Mouse (Mus musculus): Measurements from ENCODE around the gene 4930524J08Rik. TPM values are rescaled to one million over a fixed set of nuclear protein-coding genes. Genes with fewer than 3 reads are reported as not detected.

4930524J08Rik gene
- total RNA-seq (2014; fragmentation: Nextera tagmentation) (3.4 and 3.5 TPM in 2 replicates), total RNA-seq (2017) (not detected in 2 replicates)

DNA sequence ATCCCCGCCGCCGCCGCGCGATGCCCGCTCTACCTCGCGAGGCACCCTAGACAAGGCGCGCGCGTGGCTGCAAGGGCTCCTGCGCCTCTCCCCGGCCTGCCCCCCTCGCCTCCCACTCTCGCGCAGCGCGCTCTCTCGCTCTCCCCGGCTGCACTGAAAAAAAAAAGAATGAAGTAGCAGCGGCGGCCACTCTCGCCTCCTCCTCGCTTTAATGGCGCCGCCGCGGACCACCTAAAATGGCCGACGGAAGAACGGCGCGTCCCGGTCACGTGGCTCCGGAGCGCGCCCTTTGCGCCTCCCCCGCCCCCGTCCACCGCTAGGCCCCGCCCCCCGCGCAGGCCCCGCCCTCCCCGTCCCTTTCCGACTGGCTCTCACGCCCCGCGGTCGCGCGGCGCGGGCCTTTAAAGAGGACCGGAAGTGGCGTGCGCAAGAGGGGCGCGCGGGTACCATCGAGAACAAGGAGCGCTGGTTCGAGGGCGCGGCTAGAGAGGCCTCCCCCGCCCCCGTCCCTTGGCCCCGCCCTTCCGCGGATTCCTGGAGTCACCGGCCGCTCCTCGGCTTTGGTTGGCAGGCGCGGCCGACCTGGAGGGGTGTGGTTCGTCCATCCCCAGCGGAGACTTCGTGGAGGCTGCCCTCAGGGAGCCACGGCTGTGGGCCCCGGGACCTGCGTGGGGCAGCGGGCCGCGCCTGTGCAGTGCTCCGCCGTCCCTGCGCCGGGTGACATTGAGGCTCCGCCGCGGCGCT is at the start of gene 4930524J08Rik, which contains the start of gene Hnrnpd:
Gene 4930524J08Rik (plus strand): TSS at position 363 of the 744 bp plus-strand sequence.
Gene Hnrnpd (minus strand): TSS at position 240 of the 744 bp plus-strand sequence.
- ATAC-seq (replicated peaks; ENCODE audit: poor library complexity, severe bottlenecking): peak; percentile 73

DNA sequence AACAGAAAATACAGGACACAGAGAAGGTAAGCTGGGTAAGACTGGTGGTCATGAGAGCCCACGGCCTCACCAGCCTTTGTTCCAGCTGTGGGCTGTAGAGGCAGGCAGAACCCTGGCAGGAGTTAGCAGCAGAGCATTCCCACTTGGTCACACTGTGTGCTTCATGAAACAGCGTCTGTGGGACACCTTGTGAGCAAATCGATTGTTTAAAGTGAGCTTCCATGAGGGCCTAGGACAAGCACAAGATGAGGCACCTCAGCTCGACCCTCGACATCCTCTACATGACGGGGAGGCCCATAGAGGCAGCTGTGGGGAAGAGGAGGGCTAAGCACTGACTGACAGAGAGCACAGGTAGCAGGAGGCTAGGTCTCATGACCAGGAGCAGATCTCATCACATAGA is 47.0 kb upstream of the 4930524J08Rik start:
- no peak for ATAC-seq (replicated peaks; ENCODE audit: poor library complexity, severe bottlenecking)

DNA sequence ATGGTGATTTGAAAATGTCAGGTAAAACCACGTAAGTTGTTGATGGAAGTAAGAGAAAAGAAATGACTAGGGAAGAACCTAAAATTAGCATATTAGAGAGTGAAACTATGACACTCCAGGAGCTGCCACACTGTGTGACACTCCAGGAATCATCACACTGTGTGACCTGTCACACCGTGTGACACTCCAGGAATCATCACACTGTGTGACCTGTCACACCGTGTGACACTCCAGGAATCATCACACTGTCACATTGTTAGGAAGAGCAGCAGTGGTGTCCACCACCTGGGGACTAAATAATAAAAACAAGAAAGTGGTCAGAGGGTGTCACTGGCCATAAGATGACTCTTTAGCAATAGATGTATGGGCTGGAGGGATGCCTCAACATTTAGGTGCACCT is 39.4 kb upstream of the 4930524J08Rik start:
- no peak for ATAC-seq (replicated peaks; ENCODE audit: poor library complexity, severe bottlenecking)

DNA sequence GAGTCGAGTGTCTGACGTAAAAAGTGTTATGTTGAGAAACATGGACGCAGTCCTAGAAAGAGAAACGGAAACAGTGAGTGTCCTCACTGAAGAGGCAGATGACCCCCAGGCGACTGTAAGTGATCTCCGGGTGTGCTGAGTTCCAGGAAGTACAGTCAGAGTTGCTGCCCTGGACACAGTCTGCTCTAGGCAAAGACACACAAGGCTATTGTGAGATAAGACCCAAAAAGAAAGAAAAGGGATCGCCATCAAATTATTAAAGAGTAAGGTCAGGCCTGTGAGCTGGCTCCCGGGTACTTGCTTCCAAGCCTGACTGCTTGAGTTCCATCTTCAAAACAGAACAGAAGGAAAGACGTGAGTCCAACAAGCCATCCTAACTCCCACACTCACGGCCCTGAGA is 37.6 kb upstream of the 4930524J08Rik start:
- no peak for ATAC-seq (replicated peaks; ENCODE audit: poor library complexity, severe bottlenecking)

DNA sequence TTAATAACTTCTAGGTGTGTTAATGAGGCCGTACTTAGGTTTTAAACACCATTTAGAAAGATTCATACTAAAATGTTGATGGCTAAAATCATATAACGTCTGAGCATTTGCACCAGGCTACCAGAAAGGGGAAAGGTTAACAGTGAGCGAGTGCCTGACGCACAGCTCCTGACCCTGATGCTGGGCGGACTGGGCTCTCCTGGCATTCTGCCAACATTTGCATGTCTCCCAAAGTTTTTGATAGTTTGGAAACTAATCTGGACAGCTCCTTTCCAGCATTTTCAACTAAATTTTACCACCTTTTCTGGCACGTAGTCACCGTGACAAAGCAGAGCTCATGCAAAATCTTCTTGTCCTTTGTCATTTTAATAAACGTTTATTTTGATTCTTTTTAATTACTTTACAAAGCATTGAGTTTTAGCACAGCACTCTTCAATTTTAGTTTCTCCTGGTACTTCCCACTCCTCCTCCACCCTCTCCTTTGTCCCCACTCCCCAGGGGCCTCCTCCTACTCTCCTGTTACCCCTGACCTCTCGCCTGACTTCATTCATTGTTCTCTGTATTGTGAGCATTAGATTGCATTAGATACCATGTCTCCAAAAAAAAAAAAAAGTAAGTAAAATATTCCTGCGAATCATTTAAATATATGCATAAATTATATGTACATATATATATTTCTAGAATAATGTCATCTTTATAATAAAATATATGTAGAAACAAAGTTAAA is 36.9 kb upstream of the 4930524J08Rik start:
- ATAC-seq (replicated peaks; ENCODE audit: poor library complexity, severe bottlenecking): no peak

DNA sequence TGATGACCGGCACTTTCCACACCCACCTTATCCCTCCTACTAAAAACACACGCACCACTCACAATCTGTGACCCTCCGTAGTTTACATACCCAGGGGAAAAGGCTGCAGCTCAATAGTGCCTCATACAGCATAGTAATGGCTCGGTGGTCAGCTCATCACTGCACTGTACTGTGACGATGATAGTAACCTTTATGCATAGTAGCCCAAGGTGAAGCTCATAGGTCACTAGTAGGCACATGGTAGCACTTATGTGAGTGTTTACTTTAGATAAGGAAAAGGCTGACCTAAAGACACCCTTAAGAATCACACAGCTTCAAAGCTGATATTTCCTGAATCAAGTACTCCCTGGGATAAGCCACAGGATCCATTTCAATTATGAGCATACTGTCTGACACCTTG is 26.3 kb upstream of the 4930524J08Rik start:
- no peak for ATAC-seq (replicated peaks; ENCODE audit: poor library complexity, severe bottlenecking)

DNA sequence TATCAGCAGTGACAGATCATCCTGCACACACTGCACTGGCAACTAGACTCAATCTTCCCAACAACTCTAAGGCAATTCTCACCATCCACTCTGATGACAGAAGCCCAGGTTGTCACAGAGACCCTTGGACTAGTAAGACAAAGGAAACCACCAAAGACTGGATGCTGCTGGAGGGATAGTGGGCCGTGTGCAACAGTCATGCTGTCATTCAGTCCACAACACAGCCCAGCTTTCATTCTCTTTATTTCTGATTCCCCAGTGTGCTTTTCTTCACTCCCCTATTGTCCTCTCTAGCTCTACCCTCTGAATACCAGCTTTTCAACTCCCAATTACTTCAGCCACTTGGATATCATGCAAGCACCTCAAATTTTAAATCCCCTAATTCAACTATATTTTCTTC is 25.0 kb upstream of the 4930524J08Rik start:
- no peak for ATAC-seq (replicated peaks; ENCODE audit: poor library complexity, severe bottlenecking)

DNA sequence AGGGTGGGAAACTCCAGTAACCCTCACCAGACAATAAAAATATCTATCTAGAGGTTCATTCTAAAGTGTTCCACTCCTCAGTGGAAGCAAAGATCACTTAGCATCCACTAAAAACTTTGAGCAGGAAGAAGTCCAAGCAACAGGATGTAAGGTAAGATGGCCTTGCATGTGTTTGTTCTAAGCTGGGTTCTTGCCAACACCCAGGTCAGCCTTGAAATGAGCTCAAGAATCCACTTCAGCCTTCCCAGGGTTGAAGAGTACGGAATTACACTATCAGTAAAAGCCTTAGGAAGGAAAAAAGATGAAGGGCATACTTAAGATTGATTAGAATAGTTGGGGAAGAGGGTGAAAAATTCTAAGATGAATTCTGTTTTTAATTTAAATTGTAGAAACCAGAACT is 20.2 kb upstream of the 4930524J08Rik start:
- no peak for ATAC-seq (replicated peaks; ENCODE audit: poor library complexity, severe bottlenecking)

DNA sequence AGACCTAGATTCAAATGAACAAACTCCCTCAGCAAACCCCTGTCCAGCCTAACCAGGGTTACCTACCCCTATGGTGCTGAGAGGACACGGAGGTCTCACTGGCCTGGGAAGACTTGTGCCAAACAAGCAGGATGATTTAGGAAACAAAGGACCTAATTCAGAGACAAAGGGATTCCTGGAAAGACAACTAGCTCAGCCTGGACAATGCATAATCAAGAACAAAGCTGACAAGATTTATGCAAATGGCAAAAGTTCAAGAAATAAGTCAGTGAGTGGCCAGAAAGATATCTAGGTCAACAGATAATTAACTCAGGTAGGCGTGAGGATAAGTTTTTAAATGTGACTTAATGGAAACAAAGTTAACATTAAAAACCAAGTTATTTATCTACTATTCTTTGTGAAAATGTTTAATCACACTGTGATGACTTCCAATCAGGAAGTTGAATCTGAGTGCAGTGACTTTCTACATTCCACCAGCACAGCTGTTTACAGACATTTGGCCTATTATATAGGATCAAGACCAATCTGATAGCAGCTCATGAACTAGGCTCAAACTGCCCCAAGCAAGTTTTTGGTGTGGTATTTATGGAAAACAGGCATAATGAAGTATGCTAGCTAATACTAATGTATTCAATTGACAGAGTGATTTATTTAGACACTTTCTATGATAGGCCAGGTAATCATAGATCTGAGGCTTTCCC is 19.5 kb upstream of the 4930524J08Rik start:
- ATAC-seq (replicated peaks; ENCODE audit: poor library complexity, severe bottlenecking): no peak

DNA sequence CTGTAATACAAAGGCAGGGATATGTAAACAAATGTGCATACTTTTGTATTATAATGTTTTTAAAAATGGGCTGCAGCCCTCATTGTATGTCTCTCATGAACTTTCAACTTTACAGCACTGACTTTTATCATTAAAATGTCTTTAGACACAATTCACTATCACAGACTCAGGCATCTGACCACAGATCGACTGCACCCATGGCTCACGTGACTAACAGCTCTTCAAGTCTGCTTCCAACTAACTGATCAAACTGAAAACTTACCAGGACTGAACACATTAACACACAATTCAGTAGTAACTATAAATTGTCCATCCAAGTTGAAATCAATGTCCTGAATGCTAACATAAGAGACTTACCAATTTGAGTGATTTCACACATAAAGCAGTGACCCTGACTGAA is 18.9 kb upstream of the 4930524J08Rik start:
- ATAC-seq (replicated peaks; ENCODE audit: poor library complexity, severe bottlenecking): no peak

DNA sequence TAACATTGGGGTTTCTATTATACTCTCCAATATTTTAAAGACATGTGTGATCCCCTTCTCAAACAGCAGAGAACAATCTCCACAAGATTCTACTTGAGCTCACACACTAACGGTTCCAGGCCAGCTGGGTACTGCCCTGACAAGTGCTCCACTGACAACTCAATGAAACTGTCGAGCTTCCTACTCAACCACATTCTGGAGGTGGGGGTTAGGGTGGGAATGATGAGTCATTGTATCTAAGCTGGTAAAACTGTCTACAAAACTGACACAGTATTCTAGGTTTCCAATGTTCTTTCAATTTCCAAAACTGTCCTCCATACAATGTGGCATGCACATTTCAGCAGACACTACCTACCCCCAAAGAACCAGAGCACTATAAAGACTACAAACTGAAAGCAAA is 4.9 kb upstream of the 4930524J08Rik start:
- ATAC-seq (replicated peaks; ENCODE audit: poor library complexity, severe bottlenecking): peak; percentile 48

DNA sequence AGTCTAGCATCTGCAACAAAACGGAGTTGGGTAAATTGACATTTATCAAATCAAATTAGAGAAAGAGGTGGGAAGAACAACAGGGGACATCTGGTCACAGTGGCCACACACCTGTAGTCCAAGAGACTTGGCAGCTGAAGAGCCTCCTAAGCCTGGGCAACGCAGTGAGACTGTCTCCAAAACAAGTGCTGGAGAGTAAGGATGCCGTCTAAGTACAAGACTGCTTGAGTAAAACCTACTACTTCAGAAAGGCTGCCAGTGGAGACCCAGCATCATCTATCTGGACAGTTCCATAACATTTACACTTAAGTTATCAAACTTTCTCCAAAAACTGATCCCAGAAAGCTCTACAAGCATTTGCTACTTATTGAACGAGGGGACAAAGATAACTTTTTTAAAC is 3.8 kb upstream of the 4930524J08Rik start:
- ATAC-seq (replicated peaks; ENCODE audit: poor library complexity, severe bottlenecking): no peak

DNA sequence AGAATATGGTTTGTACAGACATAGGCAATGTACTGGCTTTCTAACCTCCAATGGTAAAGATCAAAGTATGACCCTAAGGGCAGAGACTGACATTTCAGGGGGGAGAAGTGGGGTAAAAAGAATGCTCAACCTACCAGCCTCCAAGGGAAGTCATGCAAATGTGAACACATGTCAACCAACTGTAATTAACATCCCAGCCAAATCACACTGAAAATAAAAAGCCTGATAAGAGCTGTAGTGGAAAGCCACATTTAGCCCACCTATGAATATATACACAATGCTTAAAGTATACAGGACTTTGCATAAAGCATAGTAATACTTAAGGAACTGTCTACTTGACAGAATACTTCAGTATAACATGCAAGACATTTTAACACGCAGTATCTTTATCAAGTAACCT is 3.1 kb upstream of the 4930524J08Rik start:
- ATAC-seq (replicated peaks; ENCODE audit: poor library complexity, severe bottlenecking): no peak

DNA sequence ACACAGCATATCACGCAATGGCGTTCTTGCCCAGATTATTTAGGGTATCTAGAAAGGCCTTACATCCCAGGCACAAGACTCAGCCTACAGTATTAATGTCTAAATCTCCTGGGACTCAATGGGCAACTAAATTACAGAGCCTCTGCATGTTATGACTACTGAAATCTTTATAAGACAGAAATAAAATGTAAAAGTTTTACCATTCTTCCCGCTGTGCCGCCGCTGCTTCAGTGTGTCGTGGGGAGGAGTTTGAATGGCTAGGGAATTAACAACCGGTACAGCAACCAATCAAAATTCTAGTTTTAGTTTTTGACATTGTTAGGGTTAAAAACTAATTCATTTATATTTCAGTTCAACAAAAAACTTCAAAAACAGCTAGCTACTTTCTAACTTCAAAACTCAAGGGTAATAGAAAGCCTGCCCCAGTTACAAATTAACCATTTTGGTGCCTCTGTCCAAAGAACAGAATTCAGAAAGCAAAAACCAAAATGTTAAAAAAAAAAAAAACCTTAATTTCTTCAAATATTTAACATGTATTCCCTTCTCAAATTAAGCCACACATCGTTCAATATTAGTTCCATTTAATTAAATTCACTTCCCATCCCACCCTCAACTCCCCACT is 2.4 kb upstream of the 4930524J08Rik start:
- no peak for ATAC-seq (replicated peaks; ENCODE audit: poor library complexity, severe bottlenecking)

DNA sequence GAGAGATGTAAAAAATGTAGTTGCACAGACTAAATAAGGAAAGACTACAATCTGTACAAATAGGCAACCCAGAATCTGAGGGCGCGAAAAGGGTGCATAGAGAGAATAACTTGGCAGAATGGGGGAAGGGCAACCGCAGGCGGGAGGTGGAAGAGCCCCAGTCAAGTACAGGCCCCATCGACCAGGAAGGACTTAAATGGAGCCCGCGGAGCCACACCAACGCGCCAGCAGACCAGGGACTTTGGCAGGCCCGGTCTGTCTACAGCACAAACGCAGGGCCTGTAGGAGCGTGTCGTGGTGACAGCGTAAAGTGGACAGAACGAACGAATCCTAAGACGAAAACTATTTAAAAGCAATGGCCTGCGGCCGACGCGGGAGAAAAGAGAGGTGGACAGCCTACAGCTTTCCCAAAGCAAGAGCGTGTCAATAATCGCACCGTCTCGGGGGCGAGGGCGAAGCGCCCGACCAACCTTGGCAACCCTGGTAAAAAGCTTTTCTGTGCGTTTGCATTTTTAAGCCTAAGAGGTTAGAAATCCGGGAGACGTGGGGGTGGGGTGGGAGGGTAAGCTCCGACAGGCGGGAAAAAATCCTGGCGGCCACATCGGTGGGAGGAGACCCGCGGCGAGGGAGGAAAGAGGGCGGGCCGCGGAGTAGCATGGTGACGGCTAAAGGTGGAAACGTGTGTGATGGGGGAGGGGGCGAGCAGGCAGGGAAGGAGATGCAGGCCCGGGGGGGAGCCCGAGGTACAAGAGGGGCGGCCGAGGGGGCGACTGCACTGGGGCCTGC is 1.2 kb upstream of the 4930524J08Rik start:
- peak; percentile 65 for ATAC-seq (replicated peaks; ENCODE audit: poor library complexity, severe bottlenecking)

DNA sequence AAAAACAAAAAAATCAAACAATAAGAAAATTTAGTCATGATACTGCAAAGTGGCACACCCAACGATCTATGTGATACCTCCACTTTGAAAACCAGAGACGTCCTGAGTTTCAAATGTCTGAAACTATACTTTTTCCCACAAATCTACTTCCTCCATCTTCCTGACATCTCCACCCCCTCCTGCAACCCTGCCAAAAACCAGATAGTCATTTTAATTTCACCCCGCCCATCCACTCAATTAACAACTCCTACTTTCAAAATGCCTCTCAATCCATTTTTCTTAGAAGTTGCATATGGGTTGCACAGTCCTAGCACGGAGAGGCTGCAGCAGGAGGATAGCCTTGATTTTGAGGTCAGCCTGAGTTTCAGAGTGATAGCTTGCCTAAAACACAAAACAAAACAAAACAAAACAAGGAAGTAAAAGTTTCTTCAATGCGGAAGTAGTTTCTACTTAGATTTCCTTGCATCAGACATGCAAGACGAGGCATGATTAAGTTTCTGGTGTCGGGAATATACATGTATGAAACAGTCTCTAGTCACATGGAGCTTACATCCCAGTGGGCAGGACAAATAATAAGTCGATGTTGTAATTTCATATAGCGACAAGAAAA is 4.7 kb downstream of the 4930524J08Rik start:
- peak; percentile 64 for ATAC-seq (replicated peaks; ENCODE audit: poor library complexity, severe bottlenecking)

DNA sequence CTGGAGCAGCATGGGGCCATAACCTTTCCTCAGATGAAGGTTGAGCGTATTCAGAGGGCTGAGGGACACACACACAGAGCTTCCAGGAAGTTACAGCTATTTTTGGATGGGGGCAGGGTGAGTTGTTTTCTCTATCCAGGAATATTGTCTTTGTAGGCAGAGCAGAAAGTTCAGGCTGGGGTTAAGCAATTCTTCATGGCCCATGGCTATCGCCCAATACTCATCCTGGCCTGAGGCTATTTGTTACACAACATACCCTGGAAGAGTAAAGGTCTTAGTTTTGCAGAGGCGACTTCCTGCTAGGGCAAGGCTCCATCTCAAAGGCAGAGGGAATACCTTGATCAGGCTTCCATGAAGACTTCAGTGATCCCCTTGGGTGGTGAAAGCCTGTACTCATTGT is 15.3 kb downstream of the 4930524J08Rik start:
- ATAC-seq (replicated peaks; ENCODE audit: poor library complexity, severe bottlenecking): no peak

DNA sequence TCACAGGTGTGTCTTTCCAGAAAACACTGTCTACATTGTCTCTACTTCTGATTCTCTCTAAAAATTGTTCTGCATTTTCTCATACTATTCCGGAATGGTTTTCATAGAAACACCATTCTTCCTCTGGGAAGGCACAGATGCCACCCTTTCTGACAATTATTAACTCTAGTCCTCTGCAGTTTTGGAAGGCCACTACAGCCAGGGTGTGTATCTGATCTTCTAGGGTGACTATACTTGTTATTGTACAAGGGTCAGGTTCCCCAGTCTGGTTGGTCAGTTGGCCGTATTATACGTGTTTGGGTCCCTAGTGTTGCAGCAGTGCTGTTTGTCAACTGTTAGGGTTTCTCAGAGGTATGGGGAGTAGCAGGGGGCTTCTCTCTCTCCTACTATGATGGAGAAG is 15.8 kb downstream of the 4930524J08Rik start:
- ATAC-seq (replicated peaks; ENCODE audit: poor library complexity, severe bottlenecking): no peak

DNA sequence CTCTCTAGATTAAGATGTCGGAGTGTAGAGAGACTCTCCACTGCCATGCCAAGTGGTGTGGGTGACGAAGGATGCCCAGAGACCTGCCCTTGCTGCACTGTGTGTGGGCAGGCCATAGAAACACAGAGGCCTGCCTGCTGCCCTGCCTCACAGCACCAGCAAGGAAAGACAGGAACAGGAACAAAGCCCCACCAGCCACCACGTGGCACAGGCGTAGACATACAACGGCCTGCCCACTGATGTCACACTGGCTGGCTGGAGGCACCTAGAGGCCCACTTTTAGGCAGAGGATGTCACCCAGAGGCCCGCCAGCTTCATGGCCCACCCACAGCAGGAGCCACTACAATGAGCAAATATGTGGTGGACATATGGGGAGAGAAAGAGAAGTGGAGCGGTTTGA is 21.2 kb downstream of the 4930524J08Rik start:
- ATAC-seq (replicated peaks; ENCODE audit: poor library complexity, severe bottlenecking): peak; percentile 82

Data from granulocyte monocyte progenitor cell, adult 5-6 weeks (primary cell).